Mouse (Mus musculus): ENCODE data around the gene Ddit4. TPM values are rescaled to one million over a fixed set of nuclear protein-coding genes. Genes with fewer than 3 reads are reported as not detected.

Ddit4 gene
- polyA plus RNA-seq, 1 experiment from 2014 or later = 4.2 TPM

Other genes starting within 250 kb of the Ddit4 start
- 92.5 and 93.9 TPM in 2 replicates for gene Micu1, start 249.4 kb downstream of the Ddit4 start, polyA plus RNA-seq (2014; fragmentation: Nextera tagmentation; extraction: Ambion mirVana)
- 22.5 and 23.0 TPM in 2 replicates for gene Dnajb12, start 72.3 kb downstream of the Ddit4 start, polyA plus RNA-seq (2014; fragmentation: Nextera tagmentation; extraction: Ambion mirVana)
- gene Ascc1, start 51.0 kb upstream of the Ddit4 start, polyA plus RNA-seq (2014; fragmentation: Nextera tagmentation; extraction: Ambion mirVana) = 43.6 and 46.7 TPM in 2 replicates
- gene Anapc16, start 51.3 kb upstream of the Ddit4 start, polyA plus RNA-seq (2014; fragmentation: Nextera tagmentation; extraction: Ambion mirVana) = 116 and 120 TPM in 2 replicates
- gene Spock2, start 154.4 kb upstream of the Ddit4 start, polyA plus RNA-seq (2014; fragmentation: Nextera tagmentation; extraction: Ambion mirVana) = 92.4 and 95.3 TPM in 2 replicates

Data from neural tube, embryonic 14.5 days (tissue).